Mouse (Mus musculus) heart, adult 8-10 months (tissue): ENCODE results near the gene Tbx2. TPM values are rescaled to one million over a fixed set of nuclear protein-coding genes. Genes with fewer than 3 reads are reported as not detected.

ENCODE experiments used
- DNase-seq: peaks from one replicate; pipeline ENCODE4 v3.0.0; 2022; ENCODE audit warnings: low spot score
- total RNA-seq, 4 experiments: library from RNA; stranded (reverse); gene quantifications; 2 replicates each; pipeline ENCODE4 v1.2.4; 2022

The Tbx2 gene
- total RNA-seq, 4 experiments from 2014 or later, result 4.1 to 6.6 (median 4.7) TPM

DNA sequence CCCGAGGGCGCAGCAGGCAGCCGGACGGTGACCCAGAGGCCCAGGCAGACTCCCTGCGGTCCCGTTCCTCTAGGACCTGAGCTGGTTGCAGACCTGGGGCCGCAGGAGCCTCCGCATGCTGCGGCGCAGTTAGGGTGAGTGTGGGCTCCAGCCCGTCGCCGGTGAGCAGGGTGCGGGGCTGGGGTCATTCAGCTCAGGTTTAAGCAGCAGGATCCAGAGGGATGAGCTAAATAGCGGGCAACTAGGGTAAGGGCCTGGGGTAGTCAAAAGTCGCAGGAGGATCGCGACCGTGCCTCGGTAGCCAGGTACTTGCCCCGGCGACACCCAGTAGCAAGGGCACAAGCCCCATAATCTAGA, 54.1 kb downstream of the Tbx2 start:
- no peak for DNase-seq

DNA sequence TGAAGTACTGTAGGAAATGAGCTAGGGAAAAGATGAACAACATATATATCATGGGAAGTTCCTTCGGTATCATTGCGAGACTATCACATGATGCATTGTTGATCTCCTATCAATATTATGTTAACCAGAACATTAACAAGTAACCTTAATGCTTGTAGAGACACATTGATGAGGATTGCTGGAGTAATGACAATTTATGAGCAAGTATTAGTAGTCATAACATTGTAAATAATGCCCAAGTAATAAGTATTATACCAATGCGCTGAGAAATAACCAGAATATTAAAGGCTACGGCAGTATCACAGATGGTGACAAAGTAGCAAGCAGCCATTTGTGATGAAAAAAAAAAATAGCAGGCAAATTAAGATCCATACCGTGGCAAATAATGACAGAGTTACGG, 54.9 kb downstream of the Tbx2 start:
- DNase-seq, result no peak

DNA sequence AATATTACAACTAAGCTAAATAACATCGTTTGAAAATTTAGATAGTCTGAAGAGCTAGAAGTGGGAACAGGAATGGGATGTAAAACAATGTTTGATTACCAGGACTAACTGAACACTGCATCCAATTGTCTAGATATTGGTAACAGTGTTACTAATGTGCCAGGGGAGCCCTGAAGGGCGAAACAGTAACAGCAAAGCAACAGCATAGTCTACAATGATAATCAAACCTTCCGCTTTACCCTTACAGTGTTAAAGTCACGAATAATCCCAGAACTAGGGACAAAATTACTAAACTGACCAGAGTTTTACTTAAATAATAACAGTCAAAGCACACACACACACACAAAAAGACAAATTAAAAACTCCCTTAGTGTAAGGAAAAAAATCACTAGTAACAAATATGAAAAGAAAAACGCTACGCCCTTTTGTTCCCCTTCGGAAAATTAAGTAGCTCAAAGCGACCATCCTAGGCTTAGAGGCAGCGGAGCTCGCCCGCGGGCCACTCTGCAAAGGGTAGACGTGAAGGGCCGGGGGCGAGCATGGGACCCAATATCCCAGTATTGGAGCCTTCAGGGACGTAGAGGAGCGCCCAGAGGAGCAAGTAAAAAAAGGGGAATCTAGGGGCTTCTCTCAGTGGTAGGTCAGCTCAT, 55.6 kb downstream of the Tbx2 start:
- no peak for DNase-seq

DNA sequence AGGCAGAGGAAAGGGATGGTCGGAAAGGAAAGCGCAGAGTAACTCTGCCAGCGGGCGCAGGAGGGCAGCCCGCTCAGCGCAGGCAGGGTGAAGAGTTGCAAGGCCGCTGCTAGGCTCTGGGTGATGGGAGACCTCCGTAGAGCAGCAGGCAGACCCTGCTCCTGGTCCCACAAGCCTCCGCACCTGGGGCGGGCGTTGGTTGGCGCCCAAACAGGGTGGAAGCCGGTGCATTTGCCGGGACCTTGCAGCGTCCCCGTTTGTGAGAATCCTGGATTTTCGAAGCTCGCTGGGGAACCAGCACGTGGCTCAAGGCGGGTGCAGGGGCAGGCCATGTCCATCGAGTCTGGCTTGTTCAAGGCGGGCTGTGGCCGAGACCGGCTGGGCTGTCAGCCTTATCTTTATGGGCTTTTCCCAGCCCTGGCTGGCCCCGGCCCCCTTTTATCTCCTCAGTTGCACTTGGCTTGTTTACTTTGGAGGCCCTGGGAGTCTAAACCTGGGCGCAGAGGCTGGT, 56.2 kb downstream of the Tbx2 start:
- DNase-seq, result no peak

DNA sequence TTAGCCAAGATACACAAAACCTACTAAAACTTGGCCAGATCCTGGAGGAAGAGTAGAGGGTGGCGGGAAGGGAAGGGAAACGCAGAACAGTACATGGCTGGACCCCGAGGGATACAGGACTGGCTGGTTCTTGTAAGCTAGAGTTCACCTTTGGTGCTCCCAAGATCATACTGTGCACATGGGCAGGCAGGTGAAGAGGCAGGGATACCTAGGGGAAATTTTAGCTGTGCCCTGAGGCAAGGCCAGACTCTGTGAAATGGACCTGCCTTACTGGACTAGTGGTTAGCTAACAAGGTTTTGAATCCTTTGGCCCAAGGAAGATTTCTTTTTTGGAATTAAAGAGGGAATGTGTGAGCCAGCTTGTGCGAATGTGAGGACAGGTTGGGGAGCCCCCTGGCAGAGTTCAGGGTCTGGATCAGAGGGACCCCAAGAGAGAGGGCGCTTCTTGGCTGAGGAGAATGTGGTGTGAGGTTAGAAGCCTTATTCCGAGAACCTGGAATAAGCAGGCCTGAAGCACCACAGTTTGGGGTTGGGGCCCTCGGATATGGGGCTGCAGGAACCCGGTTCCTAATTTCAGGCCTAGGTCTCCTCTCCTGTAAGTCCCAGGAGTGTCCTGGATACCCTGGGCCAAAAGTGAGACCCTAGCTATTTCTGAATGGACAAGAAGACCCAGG, 56.8 kb downstream of the Tbx2 start:
- DNase-seq, result no peak

DNA sequence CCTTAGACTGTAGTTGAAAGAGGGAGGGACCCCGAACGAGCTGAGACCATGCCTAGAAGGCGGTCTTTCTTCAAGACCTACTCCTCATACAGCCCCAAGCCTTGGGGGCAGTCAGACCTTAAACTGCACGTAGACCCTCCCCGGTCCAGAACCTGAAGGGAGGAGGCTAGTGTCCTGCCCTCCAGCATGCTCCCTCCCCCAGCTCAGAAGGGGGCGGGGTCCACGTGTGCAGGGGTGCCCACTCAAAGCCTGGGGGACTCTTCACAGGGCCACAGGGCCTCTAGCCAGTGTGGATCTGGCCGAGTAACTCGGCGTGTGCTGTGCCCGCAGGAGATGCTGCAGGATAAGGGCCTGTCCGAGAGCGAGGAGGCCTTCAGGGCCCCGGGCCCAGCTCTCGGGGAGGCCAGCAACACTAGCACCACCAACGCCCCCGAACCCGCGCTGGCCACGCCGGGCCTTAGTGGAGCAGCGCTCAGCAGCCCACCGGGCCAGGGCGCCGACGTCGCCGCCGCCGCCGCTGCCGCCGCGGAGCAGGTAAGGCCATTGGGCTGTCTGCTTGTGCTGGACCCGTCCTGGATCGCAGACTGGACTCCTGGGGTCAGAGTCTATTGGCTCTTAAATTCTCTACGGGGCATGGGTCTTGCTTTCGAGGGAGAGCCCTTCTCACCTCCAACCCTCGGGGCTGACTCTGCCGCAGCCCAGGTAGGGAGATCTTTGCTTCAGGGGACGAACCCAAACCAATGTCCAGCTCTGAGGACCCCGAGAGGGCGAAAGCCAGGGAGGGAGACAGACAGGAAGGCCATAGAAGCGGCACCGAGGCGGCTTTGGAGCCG, 57.6 kb downstream of the Tbx2 start:
- DNase-seq, result no peak

DNA sequence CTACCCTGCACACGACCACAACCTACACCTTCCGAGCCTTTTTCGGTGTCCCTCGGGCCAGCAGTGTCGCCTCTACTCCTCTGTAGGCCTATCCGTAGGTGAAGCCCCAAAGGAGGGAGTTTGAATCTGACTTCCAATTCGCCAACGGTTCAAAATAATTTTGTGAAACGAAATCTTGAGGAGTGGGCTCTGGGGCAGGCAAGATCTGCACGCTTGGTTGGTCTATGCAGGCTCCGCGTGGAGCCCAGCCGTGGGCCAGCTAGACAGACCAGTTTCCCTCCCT, 58.2 kb downstream of the Tbx2 start:
- DNase-seq, result no peak

DNA sequence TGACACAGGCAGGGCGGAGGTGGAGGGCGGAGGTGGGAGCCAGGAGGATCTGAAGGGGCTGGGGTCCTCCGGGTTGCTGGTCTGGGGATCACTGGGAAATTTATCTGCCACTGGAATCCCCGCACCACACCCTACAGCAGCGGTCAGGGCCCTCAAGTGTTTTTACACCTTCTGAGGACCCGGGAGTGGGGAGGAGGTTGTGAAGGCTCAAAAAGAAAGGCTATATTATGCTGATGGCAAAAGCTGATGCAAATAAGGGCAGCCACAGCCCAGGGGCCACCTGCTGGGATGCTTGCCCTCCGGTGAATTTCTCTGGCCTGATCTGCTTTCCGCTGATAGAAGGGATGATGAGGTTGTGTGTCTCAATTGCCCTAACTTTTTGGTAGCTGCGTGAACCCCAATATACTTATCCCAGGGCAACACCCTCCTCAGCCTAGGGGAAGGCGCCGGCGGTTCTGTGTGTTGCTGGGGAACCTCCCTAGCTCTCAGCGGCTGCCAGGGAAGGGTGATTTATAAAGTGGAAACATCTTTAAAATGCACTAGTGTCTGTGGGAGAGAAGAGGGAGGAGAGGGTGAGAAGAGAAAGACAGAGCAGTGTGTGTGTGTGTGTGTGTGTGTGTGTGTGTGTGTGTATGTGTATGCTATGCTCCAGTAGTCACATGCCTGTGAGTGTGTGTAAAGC, 58.8 kb downstream of the Tbx2 start:
- DNase-seq, result no peak

Other genes with a start within 250 kb of the Tbx2 start
- not detected for gene Gm11444, start 17.8 kb downstream of the Tbx2 start, total RNA-seq
- gene Tbx4, start 53.9 kb downstream of the Tbx2 start, total RNA-seq, result not detected